ENCODE assay signal across 23 mouse cellular contexts in genomic region chr12:98180807-98181206, GRCm38 (mm10).
DNase-seq lines count a peak whose midpoint lies in the region; ATAC-seq and TF ChIP-seq lines count a peak whose summit lies in the region.
"Had no signal": no experiment of that assay in that cellular context is flagged by ENCODE, and none has a peak within 500 bp of the region (broad histone marks: within the 10 kb centered on the region; RNA-seq: fewer than 3 reads in every experiment).

No protein-coding gene starts in this region.

- H3K9me3 ChIP-seq in forebrain, embryonic 15.5 days: no peaks in the 10 kb centered on the region
- H3K9me3 ChIP-seq in forebrain, embryonic 12.5 days: no peaks in the 10 kb centered on the region
- H3K9me3 ChIP-seq in hindbrain, postnatal 0 days (ENCODE audit: low read length): no peaks in the 10 kb centered on the region
- H3K9me3 ChIP-seq in hindbrain, embryonic 11.5 days (ENCODE audit: control insufficient read depth, low read length): no peaks in the 10 kb centered on the region
- H3K9me3 ChIP-seq: G1E; hindbrain, embryonic 10.5 days; limb, embryonic 15.5 days; neural tube, embryonic 13.5 days had no signal

- WGBS in forebrain, embryonic 15.5 days: 55% methylated on average over 6 of the region's 6 CpGs
- WGBS in forebrain, embryonic 12.5 days: 77% methylated on average over 6 of the region's 6 CpGs
- WGBS in hindbrain, postnatal 0 days: 70% methylated on average over 6 of the region's 6 CpGs
- 92% methylated on average over 6 of the region's 6 CpGs for WGBS in hindbrain, embryonic 11.5 days

- H3K4me1 ChIP-seq in forebrain, embryonic 15.5 days: peaks cover 12% of the 10 kb centered on the region
- peaks cover 5% of the 10 kb centered on the region; the same call in 1 of the 2 replicates for H3K4me1 ChIP-seq in forebrain, embryonic 12.5 days
- no peaks in the 10 kb centered on the region for H3K4me1 ChIP-seq in hindbrain, postnatal 0 days (ENCODE audit: insufficient read depth, low read length)
- no peaks in the 10 kb centered on the region; the same call in 1 of the 2 replicates for H3K4me1 ChIP-seq in hindbrain, embryonic 11.5 days (replicated peaks; ENCODE audit: control insufficient read depth, insufficient read depth, low read length)
- H3K4me1 ChIP-seq: limb, embryonic 15.5 days had no signal

- H3K27ac ChIP-seq in forebrain, embryonic 15.5 days (replicated peaks): peak overlapping the region; percentile 41; the same call in 1 of the 2 replicates
- H3K27ac ChIP-seq in forebrain, embryonic 12.5 days: no peak overlapping the region
- H3K27ac ChIP-seq in hindbrain, postnatal 0 days: no peak overlapping the region
- H3K27ac ChIP-seq in hindbrain, embryonic 11.5 days (ENCODE audit: low read depth, low read length): no peak overlapping the region
- H3K27ac ChIP-seq: gastrocnemius, adult 2 months; hindbrain, embryonic 10.5 days; limb, embryonic 15.5 days; liver, embryonic 14.5 days; neural tube, embryonic 13.5 days had no signal

- peak; percentile 32 for ATAC-seq in forebrain, embryonic 15.5 days (replicated peaks)
- ATAC-seq in forebrain, embryonic 12.5 days (ENCODE audit: low FRiP score): no peak
- ATAC-seq in hindbrain, postnatal 0 days: no peak
- ATAC-seq in hindbrain, embryonic 11.5 days (ENCODE audit: low FRiP score): no peak
- ATAC-seq: inflammation-experienced regulatory T-cells, adult 6 months; Patski had no signal

- H3K9ac ChIP-seq in forebrain, embryonic 15.5 days (replicated peaks): no peak overlapping the region
- H3K9ac ChIP-seq in forebrain, embryonic 12.5 days: no peak overlapping the region
- no peak overlapping the region for H3K9ac ChIP-seq in hindbrain, postnatal 0 days (replicated peaks; ENCODE audit: low read length)
- no peak overlapping the region for H3K9ac ChIP-seq in hindbrain, embryonic 11.5 days (ENCODE audit: low read depth, low read length)
- H3K9ac ChIP-seq: limb, embryonic 15.5 days; liver, embryonic 14.5 days; lung, embryonic 14.5 days; neural tube, embryonic 13.5 days had no signal

- no peak overlapping the region for H3K4me2 ChIP-seq in forebrain, embryonic 15.5 days (replicated peaks)
- H3K4me2 ChIP-seq in forebrain, embryonic 12.5 days: no peak overlapping the region
- no peak overlapping the region for H3K4me2 ChIP-seq in hindbrain, postnatal 0 days (ENCODE audit: low read depth, low read length)
- no peak overlapping the region for H3K4me2 ChIP-seq in hindbrain, embryonic 11.5 days (replicated peaks; ENCODE audit: low read depth, low read length)
- H3K4me2 ChIP-seq: heart, embryonic 11.5 days; lung, embryonic 14.5 days had no signal

- TF ChIP-seq CTCF in hindbrain, postnatal 0 days (IDR thresholded peaks at IDR 0.05; ENCODE audit: low read depth): no peak

- no peaks in the 10 kb centered on the region for H3K27me3 ChIP-seq in forebrain, embryonic 15.5 days
- 0 out of 2 replicates have a peak, but pooled peaks cover 5% of the 10 kb centered on the region for H3K27me3 ChIP-seq in forebrain, embryonic 12.5 days
- no peaks in the 10 kb centered on the region for H3K27me3 ChIP-seq in hindbrain, postnatal 0 days (ENCODE audit: insufficient read depth, low read length)
- H3K27me3 ChIP-seq in hindbrain, embryonic 11.5 days (ENCODE audit: control insufficient read depth, insufficient read depth, low read length): no peaks in the 10 kb centered on the region
- H3K27me3 ChIP-seq: neural tube, embryonic 13.5 days had no signal

- H3K36me3 ChIP-seq in forebrain, embryonic 15.5 days: no peaks in the 10 kb centered on the region
- no peaks in the 10 kb centered on the region for H3K36me3 ChIP-seq in forebrain, embryonic 12.5 days (replicated peaks)
- no peaks in the 10 kb centered on the region for H3K36me3 ChIP-seq in hindbrain, postnatal 0 days (ENCODE audit: insufficient read depth, low read length)
- no peaks in the 10 kb centered on the region for H3K36me3 ChIP-seq in hindbrain, embryonic 11.5 days (ENCODE audit: control insufficient read depth, insufficient read depth, low read length)
- H3K36me3 ChIP-seq: G1E; hindbrain, embryonic 10.5 days; limb, embryonic 15.5 days; neural tube, embryonic 13.5 days had no signal

- H3K4me3 ChIP-seq in forebrain, embryonic 15.5 days: no peak overlapping the region
- H3K4me3 ChIP-seq in forebrain, embryonic 12.5 days (replicated peaks): no peak overlapping the region
- no peak overlapping the region for H3K4me3 ChIP-seq in hindbrain, postnatal 0 days (ENCODE audit: low read length)
- H3K4me3 ChIP-seq in hindbrain, embryonic 11.5 days (ENCODE audit: low read depth, low read length): no peak overlapping the region
- H3K4me3 ChIP-seq: gastrocnemius, adult 2 months; hindbrain, embryonic 10.5 days; limb, embryonic 15.5 days; myocyte; neural tube, embryonic 13.5 days had no signal

- peak; percentile 22 for DNase-seq in hindbrain, postnatal 0 days (ENCODE audit: low spot score)
- no peak for DNase-seq in hindbrain, embryonic 11.5 days (ENCODE audit: low spot score)
- DNase-seq in cerebellum, adult 9-11 months: peak; percentile 19
- DNase-seq in cerebellum, postnatal 36 days: peak; percentile 47 to 49
- no peak for DNase-seq in frontal cortex, postnatal 14 days (ENCODE audit: low spot score in 2 of 2)
- DNase-seq: adrenal gland, adult 2 months; B cell, adult 2 months; gastrocnemius, adult 2 months; kidney, adult 18-20 months; retina, postnatal 1 day; spleen, adult 18-20 months had no signal

Comparison
In these comparisons a context has a peak if more than half of its experiments do, and no peak if none do; other contexts are left out.
1. DNase-seq: peak in hindbrain, postnatal 0 days (single experiment), cerebellum, adult 9-11 months (single experiment) and cerebellum, postnatal 36 days (2 of 2); none in hindbrain, embryonic 11.5 days (single experiment) and frontal cortex, postnatal 14 days (0 of 2).